In the genomic region with DNA sequence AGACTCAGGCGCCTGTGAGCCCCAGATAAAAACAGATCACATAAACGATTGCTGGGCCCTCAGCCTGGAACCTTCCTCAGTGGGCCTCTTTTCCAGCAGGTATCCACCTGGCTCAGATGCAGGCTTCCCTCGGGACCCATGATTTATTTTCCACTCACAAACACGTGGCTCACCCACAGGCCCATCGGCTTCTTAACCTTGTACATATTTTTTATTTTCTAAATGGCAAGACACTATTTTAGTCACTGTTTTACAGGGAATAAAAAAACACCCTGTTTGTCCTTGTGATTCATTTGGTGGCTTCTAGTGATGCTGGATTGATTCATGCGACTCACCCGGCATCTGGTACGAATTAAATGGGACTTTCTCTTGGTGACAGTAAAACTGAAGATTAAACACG, we compare ENCODE assay signal across 27 mouse cellular contexts. TPM values are rescaled to one million over a fixed set of nuclear protein-coding genes. Genes with fewer than 3 reads are reported as not detected.
A peak's percentile ranks its signal among the peaks of the same experiment; 100 is the strongest.
DNase-seq lines count a peak whose midpoint lies in the region; ATAC-seq and TF ChIP-seq lines count a peak whose summit lies in the region.
"Had no signal": no experiment of that assay in that cellular context is flagged by ENCODE, and none has a peak within 500 bp of the region (broad histone marks: within the 10 kb centered on the region; RNA-seq: fewer than 3 reads in every experiment).

No protein-coding gene starts in this region.

- 70% methylated on average over 9 of the region's 9 CpGs for WGBS in lung, postnatal 0 days
- WGBS in lung, adult 2 months, result 73% methylated on average over 9 of the region's 9 CpGs
- WGBS in embryonic facial prominence, embryonic 13.5 days, result 52% methylated on average over 9 of the region's 9 CpGs
- 72% methylated on average over 9 of the region's 9 CpGs for WGBS in kidney, adult 2 months

- no peak overlapping the region for H3ac ChIP-seq in myocyte (ENCODE audit: control insufficient read depth, insufficient read length)

- no peak for TF ChIP-seq EP300 in lung, postnatal 0 days (IDR thresholded peaks at IDR 0.05)

- TF ChIP-seq POLR2A in lung, adult 2 months (IDR thresholded peaks at IDR 0.05; ENCODE audit: borderline replicate concordance, extremely low read depth, low read depth, low read length), result no peak
- no peak for TF ChIP-seq POLR2A in myocyte (IDR thresholded peaks at IDR 0.05; ENCODE audit: insufficient read length, low read depth)
- TF ChIP-seq POLR2A in kidney, adult 2 months (IDR thresholded peaks at IDR 0.05; ENCODE audit: low read depth, low read length), result no peak

- no peak for ATAC-seq in lung, postnatal 0 days
- no peak for ATAC-seq in embryonic facial prominence, embryonic 13.5 days (ENCODE audit: insufficient number of reproducible peaks, insufficient read depth, low FRiP score, low TSS enrichment, low read depth)
- ATAC-seq: activated CD4-positive, CD25-positive, alpha-beta regulatory T cell, adult 4 months; CD4-positive, CD25-positive, alpha-beta regulatory T cell, adult 4 months; forebrain, embryonic 15.5 days; hindbrain, postnatal 0 days; inflammation-experienced regulatory T-cells, adult 6 months; intestine, embryonic 16.5 days had no signal

- H3K36me3 ChIP-seq in lung, postnatal 0 days (ENCODE audit: insufficient read depth, low read length), result no peaks in the 10 kb centered on the region
- H3K36me3 ChIP-seq in embryonic facial prominence, embryonic 13.5 days, result no peaks in the 10 kb centered on the region
- no peaks in the 10 kb centered on the region for H3K36me3 ChIP-seq in myocyte (ENCODE audit: control insufficient read depth, insufficient read depth)
- H3K36me3 ChIP-seq in kidney, adult 2 months (ENCODE audit: control insufficient read depth, insufficient read depth, low read length), result no peaks in the 10 kb centered on the region
- H3K36me3 ChIP-seq: forebrain, embryonic 12.5 days; forebrain, embryonic 15.5 days; heart, embryonic 12.5 days; heart, embryonic 15.5 days had no signal

- no peaks in the 10 kb centered on the region for H3K27me3 ChIP-seq in lung, postnatal 0 days (replicated peaks; ENCODE audit: insufficient read depth, low read length)
- no peaks in the 10 kb centered on the region for H3K27me3 ChIP-seq in embryonic facial prominence, embryonic 13.5 days
- H3K27me3 ChIP-seq in myocyte (ENCODE audit: control insufficient read depth, insufficient read depth, insufficient read length), result peaks cover 8% of the 10 kb centered on the region
- H3K27me3 ChIP-seq in kidney, adult 2 months (replicated peaks; ENCODE audit: control insufficient read depth, insufficient read depth, low read length), result no peaks in the 10 kb centered on the region
- H3K27me3 ChIP-seq: forebrain, embryonic 12.5 days; forebrain, embryonic 15.5 days; heart, embryonic 12.5 days; heart, embryonic 15.5 days had no signal

- no peak for TF ChIP-seq CTCF in lung, postnatal 0 days (IDR thresholded peaks at IDR 0.05)
- no peak for TF ChIP-seq CTCF in lung, adult 2 months (IDR thresholded peaks at IDR 0.05; ENCODE audit: insufficient read depth, low read length)
- TF ChIP-seq CTCF in kidney, adult 2 months (conservative IDR thresholded peaks at IDR 0.05; ENCODE audit: insufficient read depth, insufficient read length, low read depth, low read length), result no peak

- H3K4me3 ChIP-seq in lung, postnatal 0 days (ENCODE audit: low read depth, low read length), result no peak overlapping the region
- H3K4me3 ChIP-seq in lung, adult 2 months (replicated peaks; ENCODE audit: extremely low read depth, low read depth, low read length), result no peak overlapping the region
- H3K4me3 ChIP-seq in embryonic facial prominence, embryonic 13.5 days, result no peak overlapping the region
- H3K4me3 ChIP-seq in myocyte, result no peak overlapping the region
- no peak overlapping the region for H3K4me3 ChIP-seq in kidney, adult 2 months (ENCODE audit: insufficient read depth, low read depth, low read length)
- H3K4me3 ChIP-seq: forebrain, embryonic 12.5 days; forebrain, embryonic 15.5 days; heart, embryonic 12.5 days; heart, embryonic 15.5 days had no signal

- H3K9ac ChIP-seq in lung, postnatal 0 days (replicated peaks; ENCODE audit: low read depth), result no peak overlapping the region
- H3K9ac ChIP-seq in embryonic facial prominence, embryonic 13.5 days, result no peak overlapping the region
- H3K9ac ChIP-seq: forebrain, embryonic 12.5 days; forebrain, embryonic 15.5 days; heart, embryonic 12.5 days; heart, embryonic 15.5 days; hindbrain, embryonic 14.5 days had no signal

- no peaks in the 10 kb centered on the region for H3K79me2 ChIP-seq in myocyte (ENCODE audit: control insufficient read depth, insufficient read depth)

- peak overlapping the region; percentile 43; the same call in 1 of the 2 replicates for H3K27ac ChIP-seq in lung, postnatal 0 days (ENCODE audit: low read length)
- H3K27ac ChIP-seq in embryonic facial prominence, embryonic 13.5 days, result peak overlapping the region; percentile 8; the same call in 1 of the 2 replicates
- H3K27ac ChIP-seq in kidney, adult 2 months (ENCODE audit: insufficient read depth, low read depth, low read length), result no peak overlapping the region
- H3K27ac ChIP-seq: forebrain, embryonic 12.5 days; forebrain, embryonic 15.5 days; heart, embryonic 15.5 days; hindbrain, embryonic 14.5 days; hindbrain, postnatal 0 days had no signal

- H3K4me1 ChIP-seq in lung, postnatal 0 days (ENCODE audit: insufficient read depth, low read depth, low read length), result no peaks in the 10 kb centered on the region
- no peaks in the 10 kb centered on the region for H3K4me1 ChIP-seq in lung, adult 2 months (ENCODE audit: control insufficient read depth, insufficient read depth, low read length)
- H3K4me1 ChIP-seq in embryonic facial prominence, embryonic 13.5 days, result peaks cover 14% of the 10 kb centered on the region
- peaks cover 5% of the 10 kb centered on the region; the same call in 1 of the 2 replicates for H3K4me1 ChIP-seq in kidney, adult 2 months (ENCODE audit: control insufficient read depth, insufficient read depth, low read length)
- H3K4me1 ChIP-seq: forebrain, embryonic 12.5 days; forebrain, embryonic 15.5 days had no signal

- no peaks in the 10 kb centered on the region for H3K9me3 ChIP-seq in lung, postnatal 0 days (ENCODE audit: low read length)
- no peaks in the 10 kb centered on the region for H3K9me3 ChIP-seq in embryonic facial prominence, embryonic 13.5 days
- H3K9me3 ChIP-seq: forebrain, embryonic 12.5 days; forebrain, embryonic 15.5 days; heart, embryonic 12.5 days; heart, embryonic 15.5 days had no signal

- H3K4me2 ChIP-seq in lung, postnatal 0 days (replicated peaks; ENCODE audit: low read depth, low read length), result no peak overlapping the region
- H3K4me2 ChIP-seq in embryonic facial prominence, embryonic 13.5 days, result no peak overlapping the region
- H3K4me2 ChIP-seq in myocyte (ENCODE audit: low read depth), result peak overlapping the region; percentile 4
- H3K4me2 ChIP-seq: forebrain, embryonic 12.5 days; forebrain, embryonic 15.5 days; heart, embryonic 12.5 days; heart, embryonic 15.5 days; hindbrain, embryonic 14.5 days had no signal

- peak; percentile 54 for DNase-seq in adrenal gland, adult 8-10 months
- DNase-seq in adrenal gland, postnatal 14 days, result no peak
- no peak for DNase-seq in lung, postnatal 0 days (ENCODE audit: low spot score)
- DNase-seq in lung, adult 2 months, result no peak
- DNase-seq in layer of hippocampus, postnatal 36 days, result no peak
- no peak for DNase-seq in kidney, adult 2 months
- DNase-seq: cerebellum, adult 11 months; cerebellum, adult 2 months; cerebellum, adult 9-11 months; cerebellum, postnatal 25 days; gastrocnemius, postnatal 25 days; heart, adult 18-20 months; heart, postnatal 10 days; heart, postnatal 36 days; kidney, adult 18-20 months had no signal

TF ChIP-seq in myocyte, 11 proteins besides CTCF, POLR2A, EP300 and RAD21:
- TF ChIP-seq REST (IDR thresholded peaks at IDR 0.05; ENCODE audit: insufficient read depth, insufficient read length) (no peak), MYOG (IDR thresholded peaks at IDR 0.05; ENCODE audit: control insufficient read depth in 1 of 3, insufficient read depth in 1 of 3, insufficient read length in 2 of 3, low read depth in 2 of 3) (no peak), CEBPB (IDR thresholded peaks at IDR 0.05; ENCODE audit: insufficient read depth, poor library complexity, severe bottlenecking) (no peak), TCF12 (IDR thresholded peaks at IDR 0.05; ENCODE audit: insufficient read depth, poor library complexity, severe bottlenecking) (no peak), POLR2AphosphoS2 (IDR thresholded peaks at IDR 0.05; ENCODE audit: insufficient read length, low read depth) (no peak), E2F4 (IDR thresholded peaks at IDR 0.05; ENCODE audit: insufficient read depth) (no peak), MAX (IDR thresholded peaks at IDR 0.05; ENCODE audit: low read depth) (no peak), SRF (IDR thresholded peaks at IDR 0.05; ENCODE audit: control insufficient read depth, insufficient read length, low read depth) (no peak), TCF3 (IDR thresholded peaks at IDR 0.05; ENCODE audit: insufficient read length, low read depth) (no peak), USF1 (IDR thresholded peaks at IDR 0.05; ENCODE audit: low read depth) (no peak), MYOD1 (IDR thresholded peaks at IDR 0.05; ENCODE audit: control insufficient read depth in 1 of 3, insufficient read length in 2 of 3, low read depth in 2 of 3) (no peak)

RNA-seq across cellular contexts. Expression of gene Blm, which starts 26.4 kb away (rescaled TPM):
- total RNA-seq in adrenal gland, adult 8-10 months (2022), result 1 to 10 TPM; 1.7 to 8.6 (median 5.1) TPM
- 6.0 and 6.4 TPM in 2 replicates for total RNA-seq in adrenal gland, postnatal 14 days (2021)
- polyA plus RNA-seq in lung, postnatal 0 days (2015; fragmentation: Nextera tagmentation; extraction: Ambion mirVana), result 2.4 and 2.5 TPM in 2 replicates
- 0.42 and 0.75 TPM in 2 replicates for polyA plus RNA-seq in lung, adult 2 months (2012; rRNA removed)
- 27.1 and 28.3 TPM in 2 replicates for polyA plus RNA-seq in embryonic facial prominence, embryonic 13.5 days (2015; fragmentation: Nextera tagmentation; extraction: Ambion mirVana)
- 1.1 TPM for polyA plus RNA-seq in myocyte (2012; fragmentation: generic; extraction: Trizol)
- total RNA-seq in layer of hippocampus, postnatal 36 days (2021), result 1 to 10 TPM; 2.0 to 4.7 TPM
- 0.53 and 0.58 TPM in 2 replicates for polyA plus RNA-seq in kidney, adult 2 months (2012; rRNA removed)
